Mouse (Mus musculus) ES-E14 (cell line): ENCODE measurements at regions not wholly inside any gene's neighbourhood (a gene's known extent, or its start where the extent isn't known, plus 50 kb on each side); places are given as distances from the start of the nearest gene placed in this dataset.

Experiments
- DNase-seq: peaks from one replicate; pipeline ENCODE4 v3.0.0-alpha.2; 2013; ENCODE audit warnings: low read depth, low spot score
- H3K27ac ChIP-seq: 2 replicates; pipeline ENCODE4 v1.5.1; 2012; ENCODE audit warnings: low read depth, mild to moderate bottlenecking, low read length, moderate library complexity, mixed read lengths; ENCODE audit not compliant: poor library complexity, insufficient read depth, severe bottlenecking
- H3K36me3 ChIP-seq: 2 replicates; pipeline ENCODE4 v1.6.1; 2012; ENCODE audit warnings: mild to moderate bottlenecking, low read length, moderate library complexity, mixed read lengths; ENCODE audit not compliant: control insufficient read depth, poor library complexity, insufficient read depth, severe bottlenecking
- H3K4me1 ChIP-seq, 2 experiments: fragments of 150-350 bp in 1 of 2; sonication (generic) in 1 of 2; 2 replicates each; pipeline ENCODE4 v1.6.1; 2012; ENCODE audit warnings: low read length in 2 of 2, mild to moderate bottlenecking in 1 of 2, mixed read lengths in 1 of 2; ENCODE audit not compliant: control insufficient read depth in 2 of 2, insufficient read depth in 2 of 2, poor library complexity in 1 of 2
- H3K4me3 ChIP-seq, 2 experiments: fragments of 150-350 bp in 1 of 2; sonication (generic) in 1 of 2; 2 replicates each; pipeline ENCODE4 v1.5.1; 2012; ENCODE audit warnings: low read length in 2 of 2, low read depth in 1 of 2, mild to moderate bottlenecking in 1 of 2, mixed read lengths in 1 of 2; ENCODE audit not compliant: insufficient read depth in 1 of 2, poor library complexity in 1 of 2, severe bottlenecking in 1 of 2
- H3K9ac ChIP-seq: 2 replicates; pipeline ENCODE4 v1.6.1; 2012; ENCODE audit warnings: low read depth, mild to moderate bottlenecking, low read length, mixed read lengths; ENCODE audit not compliant: poor library complexity, insufficient read depth, severe bottlenecking
- H3K9me3 ChIP-seq: fragments of 150-350 bp; sonication (generic); 2 replicates; pipeline ENCODE4 v1.6.1; 2012; ENCODE audit warnings: low read depth, mild to moderate bottlenecking, low read length; ENCODE audit not compliant: control insufficient read depth, insufficient read depth
- CHD2 ChIP-seq: IDR thresholded peaks from 2 replicates; pipeline ENCODE4 v1.6.1; 2014; ENCODE audit warnings: mild to moderate bottlenecking, low read depth, low read length, inconsistent platforms
- HCFC1 ChIP-seq: IDR thresholded peaks from 2 replicates; pipeline ENCODE4 v1.6.1; 2012; ENCODE audit warnings: low read length, inconsistent platforms, borderline replicate concordance; ENCODE audit not compliant: insufficient read depth
- ZC3H11A ChIP-seq: IDR thresholded peaks from 2 replicates; pipeline ENCODE4 v1.6.1; 2012; ENCODE audit warnings: low read depth, mild to moderate bottlenecking, inconsistent platforms, low read length, borderline replicate concordance
- ZNF384 ChIP-seq: IDR thresholded peaks from 2 replicates; pipeline ENCODE4 v1.6.1; 2012; ENCODE audit warnings: low read depth, low read length, inconsistent platforms
- in situ Hi-C, 2 experiments: fragments of 600-800 bp; cut with MboI; formaldehyde crosslinking; loops; one replicate each; pipeline ENCODE4 v1.15.1; 2025; ENCODE audit warnings: low sequenced_read_pairs in 2 of 2, inconsistent platforms in 1 of 2; ENCODE audit not compliant: unreplicated experiment in 2 of 2

DNA sequence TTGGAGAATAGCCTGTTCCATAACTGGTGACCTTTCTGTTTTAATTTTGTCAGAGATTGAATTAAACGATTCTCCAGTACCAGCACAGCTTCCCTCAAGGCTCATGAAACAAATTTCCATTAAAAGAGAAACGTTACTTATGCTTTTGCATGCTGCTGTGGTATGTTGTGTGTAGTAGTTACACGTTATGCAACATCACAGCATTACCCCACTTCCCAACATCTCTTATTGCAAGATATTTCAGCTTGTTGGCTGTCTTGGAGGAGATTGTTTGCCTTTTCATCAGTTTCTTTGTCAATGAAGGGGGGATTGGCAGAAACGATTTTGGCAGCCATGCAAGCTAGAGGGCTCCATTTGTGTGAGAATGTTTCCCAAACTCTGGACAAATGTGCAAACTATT, 159.6 kb downstream of the Pih1d3 start:
- H3K9me3 ChIP-seq: no peaks in the 10 kb centered on the region
- H3K4me3 ChIP-seq: no peak overlapping the region
- TF ChIP-seq CHD2 (no peak), ZC3H11A (no peak), HCFC1 (no peak), ZNF384 (no peak)
- DNase-seq: no peak
- H3K27ac ChIP-seq: no peak overlapping the region
- no peak overlapping the region for H3K9ac ChIP-seq
- in situ Hi-C loops: no loop called here
- no peaks in the 10 kb centered on the region for H3K4me1 ChIP-seq
- no peaks in the 10 kb centered on the region for H3K36me3 ChIP-seq
